Mouse (Mus musculus): ENCODE results near the gene Fam228b. TPM values are rescaled to one million over a fixed set of nuclear protein-coding genes. Genes with fewer than 3 reads are reported as not detected.
"Not testable (repeated sequence)": the region's sequence is repeated elsewhere in the genome, so short reads cannot be mapped to it uniquely, and the experiment has no call there.

The Fam228b gene
- 14.4 and 23.9 TPM in 2 replicates for polyA plus RNA-seq (2012; ENCODE audit: insufficient read depth, insufficient read length, missing spikeins)

- Histone ChIP-seq H3K4me1 (ENCODE audit: control insufficient read depth, insufficient read depth, insufficient read length, low read length) (no peaks in the 10 kb centered on the region), H3K27ac (replicated peaks; ENCODE audit: low read depth, low read length) (peak within 1 kb of the TSS; percentile 75), H3K4me3 (ENCODE audit: insufficient read depth, low read depth, low read length) (peak within 1 kb of the TSS; percentile 94)
Observed at GRCm38 (mm10) chr12:4768492-4769332, at the start of gene Fam228b, which contains the start of gene Pfn4. Fam228b (minus strand) TSS chr12:4769267. Pfn4 (plus strand) TSS chr12:4769022.

DNA sequence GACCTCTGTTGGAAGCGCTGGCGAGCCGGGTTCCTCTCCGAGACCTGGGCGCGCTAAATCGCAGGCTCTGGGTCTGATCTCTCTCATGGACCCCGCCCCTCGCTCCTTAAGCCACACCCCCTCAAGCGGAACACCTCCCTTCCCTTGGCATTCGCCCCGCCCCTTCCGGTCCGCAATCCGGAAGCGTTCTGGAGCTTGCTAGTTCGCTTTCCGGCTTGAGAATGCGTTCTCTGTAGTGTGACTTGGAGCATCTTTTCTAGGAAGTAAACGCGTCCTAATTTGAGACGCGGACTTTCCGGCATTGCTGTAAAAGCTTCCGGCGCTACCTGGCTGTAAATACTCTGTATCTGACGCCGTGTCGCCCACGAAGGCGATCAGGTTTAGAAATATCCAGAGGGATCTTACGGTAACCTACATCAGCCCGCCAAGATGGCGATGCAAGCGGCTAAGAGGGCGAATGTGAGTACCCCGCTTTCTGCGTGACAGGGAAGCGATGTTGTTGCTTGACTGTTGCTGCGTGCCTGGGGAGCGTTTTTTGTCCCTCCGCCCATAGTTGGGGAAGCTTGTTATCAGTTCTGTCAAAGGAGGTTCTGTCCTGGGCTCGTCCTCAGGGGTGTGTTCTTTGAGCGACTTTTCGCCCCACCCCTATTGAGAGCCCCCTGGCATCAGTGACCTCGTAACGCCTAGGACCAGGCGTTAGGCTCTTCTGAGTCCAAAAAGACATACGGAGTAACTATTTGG, 48.5 kb upstream of the Fam228b start, which contains the start of gene Sf3b6:
Gene Sf3b6, plus strand, starts transcription at position 184 of the 741 bp plus-strand sequence.
- Histone ChIP-seq H3K4me1 (ENCODE audit: control insufficient read depth, insufficient read depth, insufficient read length, low read length) (no peaks in the 10 kb centered on the region), H3K27ac (replicated peaks; ENCODE audit: low read depth, low read length) (peak within 1 kb of the TSS; percentile 72), H3K4me3 (ENCODE audit: insufficient read depth, low read depth, low read length) (peak within 1 kb of the TSS; percentile 93)

DNA sequence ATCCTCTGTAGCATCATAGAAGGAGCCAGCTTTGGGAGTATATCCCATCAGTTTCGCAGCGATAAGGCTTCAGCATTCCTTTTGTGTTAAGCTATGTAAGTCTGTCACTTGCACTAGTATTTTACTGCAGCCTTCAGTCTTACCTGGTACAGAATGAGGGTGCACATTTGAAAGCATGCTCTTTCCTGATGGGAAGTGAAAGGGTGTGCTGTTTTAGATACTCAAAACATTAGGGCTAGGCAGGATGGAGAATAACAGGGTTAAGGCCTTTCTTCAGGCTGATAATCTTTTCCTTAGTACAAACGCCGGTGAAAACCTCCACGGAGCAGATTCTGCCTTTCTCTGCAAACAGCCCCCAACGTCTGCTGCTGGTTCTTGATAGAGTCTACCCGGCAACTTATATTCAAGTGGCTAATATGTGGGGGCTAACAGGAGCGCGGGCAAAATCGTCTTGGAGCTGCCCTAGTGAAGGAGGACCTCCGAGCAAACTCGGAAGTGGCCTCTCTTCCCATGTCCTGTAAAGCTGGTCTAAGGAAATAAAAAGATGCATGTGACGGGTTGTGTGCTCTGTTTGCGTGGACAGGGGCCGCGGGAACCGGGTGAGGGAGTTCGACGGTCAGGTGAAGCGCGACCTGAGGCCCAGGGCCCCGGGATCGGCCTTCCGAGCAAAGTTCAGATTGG, 47.8 kb upstream of the Fam228b start:
- Histone ChIP-seq H3K27ac (replicated peaks; ENCODE audit: low read depth, low read length) (peak overlapping the region; percentile 72), H3K4me1 (ENCODE audit: control insufficient read depth, insufficient read depth, insufficient read length, low read length) (no peaks in the 10 kb centered on the region), H3K4me3 (ENCODE audit: insufficient read depth, low read depth, low read length) (peak overlapping the region; percentile 93)

- no peaks in the 10 kb centered on the region for H3K4me1 ChIP-seq (ENCODE audit: control insufficient read depth, insufficient read depth, insufficient read length, low read length)
- H3K27ac ChIP-seq (replicated peaks; ENCODE audit: low read depth, low read length), result no peak overlapping the region
- no peak overlapping the region for H3K4me3 ChIP-seq (ENCODE audit: insufficient read depth, low read depth, low read length)
Observed at GRCm38 (mm10) chr12:4813636-4814035, 44.6 kb upstream of the Fam228b start.

DNA sequence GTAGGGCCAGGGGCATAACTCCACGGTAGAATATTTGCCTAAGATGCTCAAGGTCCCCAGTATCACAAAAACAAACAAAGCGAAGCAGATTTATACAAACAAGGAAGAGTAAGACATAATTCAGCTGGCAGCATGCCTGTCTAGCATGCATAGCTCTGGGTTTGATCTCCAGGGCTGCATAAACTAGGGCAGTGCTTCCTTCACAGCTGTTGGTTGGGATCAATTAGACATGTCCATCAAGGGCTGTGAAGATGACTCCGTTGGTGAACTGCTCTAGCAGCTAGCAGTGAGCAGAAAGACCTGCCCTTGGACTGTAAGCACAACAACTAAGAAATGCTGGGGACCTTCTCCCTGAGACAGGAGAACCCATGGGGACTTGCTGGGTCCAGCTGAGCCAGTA, 42.6 kb upstream of the Fam228b start:
- H3K4me3 ChIP-seq (ENCODE audit: insufficient read depth, low read depth, low read length), result no peak overlapping the region
- H3K27ac ChIP-seq (replicated peaks; ENCODE audit: low read depth, low read length), result no peak overlapping the region
- H3K4me1 ChIP-seq (ENCODE audit: control insufficient read depth, insufficient read depth, insufficient read length, low read length), result no peaks in the 10 kb centered on the region

DNA sequence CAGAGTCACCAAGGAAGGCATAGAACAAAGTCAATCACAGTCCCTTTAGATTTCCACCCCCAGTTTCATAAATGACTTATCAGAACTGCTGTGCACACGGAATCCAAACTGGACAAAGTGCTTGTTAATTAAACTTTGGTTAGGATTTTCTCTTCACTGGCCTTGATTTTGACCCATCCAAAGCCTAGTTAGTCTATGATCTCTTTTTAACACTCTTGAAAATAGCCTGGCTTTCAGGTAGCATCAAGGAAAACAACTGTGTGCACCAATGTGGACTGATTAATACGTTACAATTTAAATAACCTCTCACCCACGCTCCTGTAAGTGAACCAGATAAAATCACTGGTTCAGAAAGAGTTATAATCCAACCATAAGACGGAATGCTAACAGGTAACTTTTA, 42.0 kb upstream of the Fam228b start:
- Histone ChIP-seq H3K4me1 (ENCODE audit: control insufficient read depth, insufficient read depth, insufficient read length, low read length) (no peaks in the 10 kb centered on the region), H3K27ac (replicated peaks; ENCODE audit: low read depth, low read length) (no peak overlapping the region), H3K4me3 (ENCODE audit: insufficient read depth, low read depth, low read length) (no peak overlapping the region)

- not testable (repeated sequence) for H3K4me3 ChIP-seq (ENCODE audit: insufficient read depth, low read depth, low read length); H3K4me1 ChIP-seq (ENCODE audit: control insufficient read depth, insufficient read depth, insufficient read length, low read length); H3K27ac ChIP-seq (replicated peaks; ENCODE audit: low read depth, low read length)
Observed at GRCm38 (mm10) chr12:4797471-4797870, 28.4 kb upstream of the Fam228b start.

DNA sequence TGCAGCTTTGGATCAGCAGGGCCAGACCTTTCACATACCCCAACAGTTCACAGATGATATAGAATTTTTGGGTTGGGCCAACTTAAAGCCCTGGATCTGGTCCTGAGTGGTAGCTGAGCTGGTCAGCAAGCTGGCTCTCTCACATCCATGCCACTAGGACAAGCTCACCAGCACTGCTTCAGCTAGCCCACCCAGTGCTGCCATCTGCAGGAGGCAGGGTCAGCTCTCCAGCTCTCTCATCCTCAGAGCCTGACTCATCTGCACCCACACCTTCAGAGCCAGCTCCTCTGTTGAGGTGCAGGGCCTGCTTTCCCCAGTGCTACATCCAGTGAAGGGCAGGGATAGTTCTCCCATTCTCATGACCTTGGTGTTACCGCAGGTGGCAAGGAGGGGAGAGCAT, 24.7 kb upstream of the Fam228b start:
- Histone ChIP-seq H3K4me1 (ENCODE audit: control insufficient read depth, insufficient read depth, insufficient read length, low read length) (no peaks in the 10 kb centered on the region), H3K4me3 (ENCODE audit: insufficient read depth, low read depth, low read length) (no peak overlapping the region), H3K27ac (replicated peaks; ENCODE audit: low read depth, low read length) (no peak overlapping the region)

- H3K27ac ChIP-seq (replicated peaks; ENCODE audit: low read depth, low read length); H3K4me3 ChIP-seq (ENCODE audit: insufficient read depth, low read depth, low read length); H3K4me1 ChIP-seq (ENCODE audit: control insufficient read depth, insufficient read depth, insufficient read length, low read length): not testable (repeated sequence)
Observed at GRCm38 (mm10) chr12:4788128-4788527, 19.1 kb upstream of the Fam228b start.

GRCm38 (mm10) chr12:4784466-4784865, 15.4 kb upstream of the Fam228b start:
- no peaks in the 10 kb centered on the region for H3K4me1 ChIP-seq (ENCODE audit: control insufficient read depth, insufficient read depth, insufficient read length, low read length)
- H3K27ac ChIP-seq (replicated peaks; ENCODE audit: low read depth, low read length), result no peak overlapping the region
- no peak overlapping the region for H3K4me3 ChIP-seq (ENCODE audit: insufficient read depth, low read depth, low read length)

GRCm38 (mm10) chr12:4783598-4783997, 14.5 kb upstream of the Fam228b start:
- Histone ChIP-seq H3K4me3 (ENCODE audit: insufficient read depth, low read depth, low read length) (no peak overlapping the region), H3K4me1 (ENCODE audit: control insufficient read depth, insufficient read depth, insufficient read length, low read length) (no peaks in the 10 kb centered on the region), H3K27ac (replicated peaks; ENCODE audit: low read depth, low read length) (no peak overlapping the region)

DNA sequence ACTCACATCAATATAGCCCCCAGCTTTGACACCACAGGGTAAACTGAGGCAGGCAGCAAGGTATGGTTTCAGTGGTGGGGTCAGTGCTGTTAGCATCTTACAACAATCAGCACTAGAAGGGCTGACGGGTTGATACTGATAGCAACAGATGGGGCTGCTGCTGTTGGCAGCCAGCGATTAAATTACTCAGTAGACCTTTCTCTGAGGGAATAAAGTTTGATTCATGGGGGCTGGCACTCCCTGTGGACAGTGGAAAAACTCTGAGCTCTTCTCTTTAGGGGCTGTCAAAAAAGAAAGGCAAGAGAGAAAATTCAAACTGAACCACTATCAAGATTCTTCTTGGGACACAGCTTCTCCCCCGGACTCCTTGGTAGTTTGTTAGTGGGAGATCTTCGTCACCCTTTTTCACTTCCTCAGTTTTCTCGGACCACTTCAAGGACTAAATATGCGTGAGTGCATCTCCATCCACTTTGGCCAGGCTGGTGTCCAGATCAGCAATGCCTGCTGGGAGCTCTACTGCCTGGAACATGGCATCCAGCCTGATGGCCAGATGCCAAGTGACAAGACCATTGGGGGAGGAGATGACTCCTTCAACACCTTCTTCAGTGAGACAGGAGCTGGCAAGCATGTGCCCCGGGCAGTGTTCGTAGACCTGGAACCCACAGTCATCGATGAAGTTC, 12.8 kb upstream of the Fam228b start:
- H3K27ac ChIP-seq (replicated peaks; ENCODE audit: low read depth, low read length); H3K4me1 ChIP-seq (ENCODE audit: control insufficient read depth, insufficient read depth, insufficient read length, low read length); H3K4me3 ChIP-seq (ENCODE audit: insufficient read depth, low read depth, low read length): not testable (repeated sequence)

DNA sequence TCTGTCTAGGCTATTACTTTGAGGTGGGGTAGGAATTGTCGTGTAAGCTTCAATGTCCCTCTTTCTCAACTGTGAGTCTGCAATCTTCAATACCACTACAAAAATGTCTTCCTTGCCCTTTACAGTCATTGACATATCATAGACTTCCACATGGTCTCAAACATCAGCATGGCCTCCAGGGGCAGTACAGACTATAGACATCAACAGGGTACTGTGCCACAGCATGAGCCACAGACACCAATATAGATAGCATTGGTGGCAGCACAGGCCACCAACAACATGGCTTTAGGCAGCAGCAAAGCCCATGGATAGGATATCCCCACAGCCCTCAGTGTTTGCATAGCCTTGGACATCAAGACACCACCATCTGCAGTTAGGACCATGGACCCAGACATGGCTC, 12.2 kb upstream of the Fam228b start:
- no peak overlapping the region for H3K27ac ChIP-seq (replicated peaks; ENCODE audit: low read depth, low read length)
- no peaks in the 10 kb centered on the region for H3K4me1 ChIP-seq (ENCODE audit: control insufficient read depth, insufficient read depth, insufficient read length, low read length)
- H3K4me3 ChIP-seq (ENCODE audit: insufficient read depth, low read depth, low read length), result no peak overlapping the region

DNA sequence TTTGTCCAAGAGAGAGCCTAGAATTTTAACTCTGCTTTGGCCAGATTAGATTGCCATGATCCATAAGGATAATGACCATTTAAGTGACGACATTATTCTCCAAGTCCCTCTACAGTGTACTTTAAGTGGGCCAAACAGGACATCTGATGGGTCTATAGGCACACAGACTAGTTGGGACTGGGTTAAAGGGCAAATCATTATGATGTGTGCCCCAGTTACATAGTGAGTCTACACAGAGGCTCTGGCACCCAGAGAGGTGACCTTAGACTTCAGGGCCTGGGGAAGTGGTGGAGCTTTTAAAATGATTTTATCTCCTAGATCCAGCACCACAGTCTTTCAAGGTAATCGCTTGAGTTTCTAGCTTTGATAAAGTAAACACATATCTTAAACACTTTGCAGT, 11.2 kb upstream of the Fam228b start:
- Histone ChIP-seq H3K4me3 (ENCODE audit: insufficient read depth, low read depth, low read length) (no peak overlapping the region), H3K4me1 (ENCODE audit: control insufficient read depth, insufficient read depth, insufficient read length, low read length) (no peaks in the 10 kb centered on the region), H3K27ac (replicated peaks; ENCODE audit: low read depth, low read length) (no peak overlapping the region)

GRCm38 (mm10) chr12:4777734-4778133, 8.7 kb upstream of the Fam228b start:
- H3K27ac ChIP-seq (replicated peaks; ENCODE audit: low read depth, low read length), result no peak overlapping the region
- no peak overlapping the region for H3K4me3 ChIP-seq (ENCODE audit: insufficient read depth, low read depth, low read length)

More at GRCm38 (mm10) chr12:4777734-4778133, 8.7 kb upstream of the Fam228b start:
- H3K4me1 ChIP-seq (ENCODE audit: control insufficient read depth, insufficient read depth, insufficient read length, low read length), result no peaks in the 10 kb centered on the region
